Mouse (Mus musculus) erythroblast, embryonic 14.5 days (primary cell): ENCODE measurements around the gene Rnf186. TPM values are rescaled to one million over a fixed set of nuclear protein-coding genes. Genes with fewer than 3 reads are reported as not detected.

Experiments
- H3K27me3 ChIP-seq: 2 replicates; pipeline ENCODE4 v1.6.1; 2012; ENCODE audit warnings: inconsistent platforms; ENCODE audit not compliant: control insufficient read depth
- H3K36me3 ChIP-seq: 2 replicates; pipeline ENCODE4 v1.6.1; 2012; ENCODE audit warnings: mild to moderate bottlenecking, inconsistent platforms; ENCODE audit not compliant: control insufficient read depth
- H3K4me1 ChIP-seq: 2 replicates; pipeline ENCODE4 v1.6.1; 2012; ENCODE audit warnings: inconsistent platforms; ENCODE audit not compliant: control insufficient read depth
- H3K4me3 ChIP-seq: replicated peaks from 2 replicates; pipeline ENCODE3; 2012; ENCODE audit warnings: moderate library complexity, mild to moderate bottlenecking, inconsistent platforms
- H3K9me3 ChIP-seq: 2 replicates; pipeline ENCODE4 v1.6.1; 2012; ENCODE audit warnings: low read length, inconsistent platforms, mixed read lengths; ENCODE audit not compliant: control insufficient read depth
- GATA1 ChIP-seq: IDR thresholded peaks from 2 replicates; pipeline ENCODE4 v1.6.1; 2012; ENCODE audit warnings: low read length, inconsistent platforms, mixed read lengths
- TAL1 ChIP-seq: IDR thresholded peaks from 3 replicates; pipeline ENCODE4 v1.6.1; 2012; ENCODE audit warnings: low read length, inconsistent platforms, mixed read lengths
- polyA plus RNA-seq: library from polyadenylated mRNA; stranded (reverse); fragments of >175 nt; gene quantifications from 2 replicates; pipeline ENCODE4 v1.2.3, GENCODE M21; 2012

The Rnf186 gene
- polyA plus RNA-seq, 1 experiment: not detected

- peaks cover 4% of the 10 kb centered on the region; the same call in 1 of the 2 replicates for H3K4me1 ChIP-seq
- no peak overlapping the region for H3K4me3 ChIP-seq
- no peaks in the 10 kb centered on the region for H3K9me3 ChIP-seq
- H3K27me3 ChIP-seq: no peaks in the 10 kb centered on the region
- H3K36me3 ChIP-seq: no peaks in the 10 kb centered on the region
- TF ChIP-seq TAL1 (no peak), GATA1 (no peak)
These were observed 25.5 kb upstream of the Rnf186 start for GRCm38 (mm10) chr4:138941401-138941800.

GRCm38 (mm10) chr4:138941966-138942365 is 24.9 kb upstream of the Rnf186 start:
- H3K4me1 ChIP-seq: peaks cover 4% of the 10 kb centered on the region; the same call in 1 of the 2 replicates
- H3K9me3 ChIP-seq: no peaks in the 10 kb centered on the region
- no peaks in the 10 kb centered on the region for H3K27me3 ChIP-seq
- H3K4me3 ChIP-seq: no peak overlapping the region
- TF ChIP-seq TAL1 (no peak), GATA1 (no peak)
- H3K36me3 ChIP-seq: no peaks in the 10 kb centered on the region

GRCm38 (mm10) chr4:138943730-138944129 is 23.2 kb upstream of the Rnf186 start:
- TF ChIP-seq TAL1 (no peak), GATA1 (no peak)
- no peaks in the 10 kb centered on the region for H3K27me3 ChIP-seq
- H3K4me3 ChIP-seq: peak overlapping the region; percentile 49
- H3K4me1 ChIP-seq: peaks cover 4% of the 10 kb centered on the region; the same call in 1 of the 2 replicates
- H3K9me3 ChIP-seq: no peaks in the 10 kb centered on the region
- H3K36me3 ChIP-seq: no peaks in the 10 kb centered on the region

- no peak for TF ChIP-seq TAL1
- H3K27me3 ChIP-seq: no peaks in the 10 kb centered on the region
These were observed 18.7 kb upstream of the Rnf186 start for GRCm38 (mm10) chr4:138948257-138948656.

GRCm38 (mm10) chr4:138958612-138959011 is 8.3 kb upstream of the Rnf186 start:
- TF ChIP-seq TAL1 (no peak), GATA1 (no peak)
- Histone ChIP-seq H3K36me3 (no peaks in the 10 kb centered on the region), H3K27me3 (no peaks in the 10 kb centered on the region), H3K4me1 (no peaks in the 10 kb centered on the region), H3K9me3 (no peaks in the 10 kb centered on the region), H3K4me3 (no peak overlapping the region)

More at GRCm38 (mm10) chr4:138948257-138948656, 18.7 kb upstream of the Rnf186 start:
- peaks cover 4% of the 10 kb centered on the region; the same call in 1 of the 2 replicates for H3K4me1 ChIP-seq
- no peaks in the 10 kb centered on the region for H3K9me3 ChIP-seq
- no peaks in the 10 kb centered on the region for H3K36me3 ChIP-seq
- H3K4me3 ChIP-seq: no peak overlapping the region

- no peaks in the 10 kb centered on the region for H3K36me3 ChIP-seq
- no peaks in the 10 kb centered on the region for H3K27me3 ChIP-seq
- no peaks in the 10 kb centered on the region for H3K4me1 ChIP-seq
- TF ChIP-seq TAL1 (no peak), GATA1 (no peak)
- H3K4me3 ChIP-seq: no peak overlapping the region
- H3K9me3 ChIP-seq: no peaks in the 10 kb centered on the region
These were observed 7.8 kb upstream of the Rnf186 start for GRCm38 (mm10) chr4:138959120-138959519.

GRCm38 (mm10) chr4:138959926-138960325 is 7.0 kb upstream of the Rnf186 start:
- TF ChIP-seq GATA1: no peak
- no peak for TF ChIP-seq TAL1
- no peak overlapping the region for H3K4me3 ChIP-seq
- H3K27me3 ChIP-seq: no peaks in the 10 kb centered on the region
- H3K9me3 ChIP-seq: no peaks in the 10 kb centered on the region
- H3K36me3 ChIP-seq: no peaks in the 10 kb centered on the region
- H3K4me1 ChIP-seq: no peaks in the 10 kb centered on the region

- no peaks in the 10 kb centered on the region for H3K27me3 ChIP-seq
- no peak for TF ChIP-seq TAL1
- no peak for TF ChIP-seq GATA1
These were observed 4.2 kb upstream of the Rnf186 start for GRCm38 (mm10) chr4:138962719-138963118.

GRCm38 (mm10) chr4:138965871-138966270 is 1.0 kb upstream of the Rnf186 start:
- Histone ChIP-seq H3K27me3 (no peaks in the 10 kb centered on the region), H3K9me3 (no peaks in the 10 kb centered on the region), H3K4me3 (no peak overlapping the region), H3K36me3 (no peaks in the 10 kb centered on the region), H3K4me1 (peaks cover 2% of the 10 kb centered on the region)
- TF ChIP-seq TAL1 (no peak), GATA1 (no peak)

More at GRCm38 (mm10) chr4:138962719-138963118, 4.2 kb upstream of the Rnf186 start:
- Histone ChIP-seq H3K4me1 (no peaks in the 10 kb centered on the region), H3K9me3 (no peaks in the 10 kb centered on the region), H3K36me3 (no peaks in the 10 kb centered on the region), H3K4me3 (no peak overlapping the region)

GRCm38 (mm10) chr4:138967485-138967884 is 573 bp downstream of the Rnf186 start:
- Histone ChIP-seq H3K27me3 (no peaks in the 10 kb centered on the region), H3K9me3 (no peaks in the 10 kb centered on the region), H3K4me3 (no peak overlapping the region), H3K36me3 (no peaks in the 10 kb centered on the region), H3K4me1 (peaks cover 9% of the 10 kb centered on the region)
- no peak for TF ChIP-seq TAL1
- no peak for TF ChIP-seq GATA1
